Mouse (Mus musculus): ENCODE measurements at regions not wholly inside any gene's neighbourhood (a gene's known extent, or its start where the extent isn't known, plus 50 kb on each side); places are given as distances from the start of the nearest gene placed in this dataset.

DNA sequence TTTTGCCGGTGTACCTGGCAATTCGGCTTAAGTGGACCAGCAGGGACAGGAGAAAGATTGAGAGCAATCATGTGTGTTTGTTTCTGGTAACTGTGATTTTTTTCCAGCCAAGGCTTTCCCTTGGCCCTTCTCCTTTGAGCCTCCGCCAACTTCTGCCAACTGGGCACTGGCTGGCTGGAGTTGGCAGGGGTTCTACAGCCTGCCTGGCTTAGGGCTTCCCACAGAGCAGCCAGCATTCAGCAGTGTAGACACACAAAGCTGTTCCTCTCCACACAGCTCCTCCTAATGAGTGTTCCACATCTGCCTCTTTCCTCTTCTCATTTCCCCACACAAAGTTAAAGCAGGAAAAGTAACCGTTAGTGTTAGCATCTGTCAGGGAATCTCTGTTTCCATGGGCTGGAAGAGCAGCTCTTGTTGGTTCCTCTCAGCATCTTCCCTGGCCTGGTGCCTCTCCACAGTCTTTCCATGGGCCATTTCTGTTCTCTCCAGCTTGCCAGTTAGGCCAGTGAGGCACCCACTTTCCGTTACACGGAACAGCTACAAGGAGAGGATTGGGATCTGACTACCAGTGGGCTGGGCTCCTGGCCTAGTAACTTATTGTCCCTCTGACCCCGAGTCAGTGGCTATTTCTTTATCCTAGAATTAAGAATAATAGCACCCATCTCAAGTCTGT is 68.0 kb upstream of the Rbm24 start:
- peak; percentile 23 for DNase-seq (ENCODE audit: low spot score)

DNA sequence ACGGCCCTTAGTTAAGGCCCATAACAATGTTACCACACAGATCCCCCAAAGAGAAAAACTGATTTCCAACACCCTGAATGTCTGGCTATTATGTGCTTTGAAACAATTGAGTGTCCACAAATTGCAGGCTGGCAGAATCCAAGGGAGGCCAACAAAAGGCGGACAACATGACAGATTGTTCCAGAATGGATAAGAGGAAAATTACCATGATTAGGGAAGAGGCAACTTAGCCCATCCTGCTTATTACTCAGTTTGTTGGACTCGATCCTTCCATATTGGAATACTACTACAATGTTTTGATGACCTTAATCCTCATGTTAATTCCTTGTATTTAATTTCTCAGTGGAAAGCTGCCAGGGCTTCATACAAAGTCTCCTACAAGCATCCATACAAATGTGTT is 62.9 kb upstream of the Rbm24 start:
- no peak for DNase-seq (ENCODE audit: low spot score)

DNA sequence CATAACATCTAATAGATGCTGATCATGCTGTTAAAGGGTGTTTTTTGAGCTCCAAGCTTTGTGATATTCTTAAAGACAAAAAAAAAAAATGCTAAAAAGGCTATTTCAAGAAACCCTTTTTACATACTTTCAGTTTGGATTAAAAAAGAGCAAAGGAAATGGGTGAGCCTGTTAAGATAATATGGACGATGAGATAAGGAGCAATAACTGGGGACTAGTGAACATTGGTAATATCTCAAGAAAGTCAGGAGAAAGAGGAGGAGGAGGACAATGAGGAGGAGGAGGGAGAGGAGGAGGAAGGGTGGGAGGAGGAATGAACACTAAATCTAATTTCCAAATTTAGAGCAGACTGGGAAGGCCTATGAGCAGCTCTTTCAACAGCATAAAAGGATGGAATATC is 62.3 kb upstream of the Rbm24 start:
- no peak for DNase-seq (ENCODE audit: low spot score)

DNA sequence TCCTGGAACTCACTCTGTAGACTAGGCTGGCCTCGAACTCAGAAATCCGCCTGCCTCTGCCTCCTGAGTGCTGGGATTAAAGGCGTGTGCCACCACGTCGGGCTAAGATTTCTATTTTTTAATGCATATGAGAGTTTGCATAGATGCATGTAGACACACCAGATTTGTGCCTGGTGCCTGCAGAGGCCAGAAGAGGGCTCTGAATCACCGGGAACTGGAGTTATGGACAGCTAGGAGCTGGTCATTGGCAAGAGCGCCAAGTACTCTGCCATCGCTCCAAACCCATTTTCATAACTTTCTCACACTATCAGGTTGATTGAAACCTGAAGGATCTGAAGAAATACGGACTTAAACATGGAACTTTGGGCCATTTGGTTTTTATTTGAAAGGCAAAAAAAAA is 61.2 kb upstream of the Rbm24 start:
- DNase-seq (ENCODE audit: low spot score), result no peak

DNA sequence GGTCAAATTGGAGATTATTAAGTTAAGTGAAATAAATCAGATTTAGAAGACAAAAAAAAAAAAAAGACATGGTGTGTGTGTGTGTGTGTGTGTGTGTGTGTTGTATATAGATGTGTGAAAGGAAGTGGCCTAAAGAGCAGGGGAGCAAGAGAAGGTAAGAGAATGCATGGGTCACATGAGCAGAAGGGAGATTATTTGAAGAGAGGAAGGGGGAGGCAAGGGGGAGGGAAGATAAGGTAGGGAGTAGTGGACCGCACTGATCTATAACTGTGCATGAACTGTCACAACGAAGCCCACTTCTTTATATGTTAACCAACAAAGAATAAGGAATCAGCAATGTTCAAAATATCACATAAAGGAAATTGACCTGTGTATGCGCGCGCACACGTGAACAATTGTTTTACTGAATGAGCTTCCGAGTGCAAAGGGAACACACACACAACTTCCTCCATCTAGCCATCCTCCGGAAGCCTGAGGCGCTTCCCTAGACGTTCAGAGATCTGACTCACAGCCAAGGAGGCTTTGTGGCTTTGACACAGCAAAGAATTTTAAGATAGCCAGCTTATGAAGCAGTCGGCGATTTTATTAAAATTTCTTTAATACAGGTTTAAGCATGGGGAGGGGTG is 57.6 kb upstream of the Rbm24 start:
- no peak for DNase-seq (ENCODE audit: low spot score)

DNA sequence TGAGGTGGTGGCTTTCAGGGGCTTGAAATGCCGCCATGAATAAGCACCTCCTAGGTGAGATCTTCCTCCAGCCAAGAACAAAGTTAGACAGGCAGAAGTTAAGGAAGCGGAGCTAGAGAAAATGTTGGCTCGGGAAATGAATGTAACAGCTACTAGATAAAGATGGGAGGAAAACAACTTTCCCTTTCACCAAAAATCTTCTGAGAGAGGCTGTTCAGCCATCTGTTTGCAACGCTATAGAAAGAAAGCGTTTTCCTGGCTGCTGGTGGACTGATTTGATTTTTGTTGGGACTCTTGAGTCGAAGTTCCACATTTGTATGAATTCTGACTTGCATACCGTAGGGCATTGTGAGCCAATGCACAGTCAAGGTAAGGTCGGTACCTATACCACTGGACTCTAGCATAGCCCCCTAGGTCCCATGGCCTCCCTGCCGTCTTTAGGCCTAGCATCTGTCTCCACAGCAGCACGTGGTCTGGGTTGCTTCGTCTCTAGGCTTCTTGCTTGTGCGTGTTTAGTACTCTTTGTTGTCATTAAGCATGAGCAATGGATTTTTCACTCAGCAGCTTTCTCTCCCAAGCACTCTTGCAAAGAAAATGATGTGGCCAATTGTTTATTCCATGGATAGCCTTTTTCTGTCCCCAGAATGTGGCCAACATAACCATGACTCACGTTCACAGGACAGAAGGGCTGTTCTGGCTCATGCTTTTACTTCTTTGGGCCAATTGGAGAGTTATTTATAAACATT is 54.6 kb upstream of the Rbm24 start:
- DNase-seq (ENCODE audit: low spot score), result no peak

DNA sequence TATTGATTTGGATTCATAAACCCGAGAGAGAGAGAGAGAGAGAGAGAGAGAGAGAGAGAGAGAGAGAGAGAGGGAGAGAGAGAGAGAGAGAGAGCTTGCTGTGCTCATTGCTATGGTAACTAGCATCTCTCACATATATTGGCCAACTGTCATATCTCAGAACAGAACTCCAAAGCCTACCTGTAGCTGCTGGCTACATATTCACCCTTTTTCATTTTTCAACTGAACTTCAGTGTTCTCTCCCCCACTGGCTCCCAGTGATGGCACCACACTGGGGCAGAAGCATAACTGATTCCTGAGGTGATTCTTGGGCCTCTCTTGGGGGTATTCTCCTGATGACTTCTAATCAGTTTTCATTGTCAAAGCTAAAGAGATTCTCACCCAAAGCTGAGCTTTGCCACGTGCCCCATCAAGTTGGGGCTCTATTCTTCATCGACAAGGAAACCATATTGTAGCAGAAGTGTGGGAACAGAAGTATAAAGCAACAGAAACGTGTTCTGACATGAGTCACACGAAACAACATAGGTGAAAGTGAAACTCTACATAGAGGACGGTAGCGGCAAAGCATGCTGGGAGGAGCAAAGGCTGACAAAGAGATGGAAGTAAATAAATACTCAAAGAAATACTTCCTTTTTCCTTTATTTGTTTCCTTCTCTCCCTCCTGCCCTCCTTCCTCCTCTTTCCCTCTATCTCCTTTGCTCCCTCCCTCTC is 53.9 kb upstream of the Rbm24 start:
- no peak for DNase-seq (ENCODE audit: low spot score)

DNA sequence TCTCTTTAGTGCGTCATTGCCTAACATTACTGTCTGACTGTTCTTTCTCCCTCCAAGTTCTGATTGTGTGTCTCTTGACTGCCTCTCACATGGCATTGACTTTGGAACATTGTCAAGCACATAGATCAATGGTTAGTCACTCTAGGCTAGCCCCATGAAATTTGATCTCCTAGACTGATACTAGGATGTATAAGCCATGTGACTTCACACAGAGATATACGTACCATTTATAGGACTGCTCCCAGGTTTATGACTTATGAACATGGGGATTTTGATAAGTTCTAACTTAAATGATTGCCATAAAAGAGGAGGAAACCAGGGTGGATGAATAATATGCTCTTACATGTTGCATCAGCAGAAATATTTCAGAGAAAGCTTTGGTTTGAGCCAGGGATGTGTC is 52.9 kb upstream of the Rbm24 start:
- no peak for DNase-seq (ENCODE audit: low spot score)

All from ovary, postnatal 14 days (tissue).